Comparison of ENCODE assay signal across 17 mouse cellular contexts in the genomic region with DNA sequence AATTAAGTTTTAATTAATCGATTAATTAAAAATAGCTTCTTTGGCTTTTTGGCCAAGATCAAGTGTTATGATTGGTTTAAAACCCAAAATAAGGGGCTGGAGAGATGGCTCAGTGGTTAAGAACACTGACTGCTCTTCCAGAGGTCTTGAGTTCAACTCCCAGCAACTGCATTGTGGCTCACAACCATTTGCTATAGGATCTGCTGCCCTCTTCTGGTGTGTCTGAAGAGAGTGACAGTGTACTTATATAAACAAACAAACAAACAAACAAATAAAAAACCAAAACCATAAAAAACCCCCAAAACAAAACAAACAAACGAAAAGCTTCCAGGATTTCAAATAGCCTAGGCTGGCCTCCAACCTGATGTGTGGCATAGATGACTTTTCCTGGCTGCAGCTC. TPM values are rescaled to one million over a fixed set of nuclear protein-coding genes. Genes with fewer than 3 reads are reported as not detected.
DNase-seq lines count a peak whose midpoint lies in the region; TF ChIP-seq lines count a peak whose summit lies in the region.
"Had no signal": no experiment of that assay in that cellular context is flagged by ENCODE, and none has a peak within 500 bp of the region (broad histone marks: within the 10 kb centered on the region; RNA-seq: fewer than 3 reads in every experiment).

No protein-coding gene starts in this region.

- H3K79me2 ChIP-seq in liver, adult 2 months (ENCODE audit: control insufficient read depth, insufficient read depth, low read length), result no peaks in the 10 kb centered on the region
- H3K79me2 ChIP-seq in myocyte (ENCODE audit: control insufficient read depth, insufficient read depth), result no peaks in the 10 kb centered on the region

- no peak for DNase-seq in gastrocnemius, adult 2 months
- DNase-seq in gastrocnemius, postnatal 10 days, result no peak
- peak; percentile 53 for DNase-seq in liver, adult 2 months (ENCODE audit: extremely low read depth, low read depth, low spot score)
- no peak for DNase-seq in liver
- peak; percentile 30 for DNase-seq in c-Kit-negative CD71-positive TER-119-positive erythroid progenitor cells, embryonic 14.5 days (ENCODE audit: low read depth, low spot score)
- DNase-seq in frontal cortex, postnatal 25 days (ENCODE audit: low spot score in 2 of 2), result no peak
- DNase-seq in left cerebral cortex, adult 18-20 months (ENCODE audit: low spot score in 2 of 2), result no peak
- DNase-seq: cerebellum, postnatal 25 days; heart, adult 18-20 months; kidney, adult 8-10 months; kidney, postnatal 4 days; right cerebral cortex, postnatal 25 days had no signal

- H3K27ac ChIP-seq in gastrocnemius, adult 2 months, result peak overlapping the region; percentile 83
- H3K27ac ChIP-seq in liver, adult 2 months (replicated peaks; ENCODE audit: insufficient read depth, low read depth, low read length), result no peak overlapping the region
- H3K27ac ChIP-seq: forebrain, embryonic 15.5 days; limb, embryonic 15.5 days had no signal

- peak; percentile 47 for TF ChIP-seq CTCF in gastrocnemius, adult 2 months (IDR thresholded peaks at IDR 0.05)
- TF ChIP-seq CTCF in liver, adult 2 months (IDR thresholded peaks at IDR 0.05; ENCODE audit: low read depth, low read length), result 0 out of 2 replicates have a peak, but pooled peaks have one; percentile 12

- no peak overlapping the region for H3ac ChIP-seq in myocyte (ENCODE audit: control insufficient read depth, insufficient read length)

- H3K4me1 ChIP-seq in liver, adult 2 months (ENCODE audit: control insufficient read depth, insufficient read depth, low read length), result peaks cover 1% of the 10 kb centered on the region; the same call in 1 of the 2 replicates
- H3K4me1 ChIP-seq: limb, embryonic 15.5 days had no signal

- H3K4me2 ChIP-seq in myocyte (ENCODE audit: low read depth), result peak overlapping the region; percentile 41
- H3K4me2 ChIP-seq: forebrain, embryonic 15.5 days; hindbrain, embryonic 14.5 days; limb, embryonic 15.5 days had no signal

- H3K27me3 ChIP-seq in liver, adult 2 months (ENCODE audit: control insufficient read depth, insufficient read depth, low read length), result no peaks in the 10 kb centered on the region
- H3K27me3 ChIP-seq in myocyte (ENCODE audit: control insufficient read depth, insufficient read depth, insufficient read length), result no peaks in the 10 kb centered on the region
- H3K27me3 ChIP-seq: forebrain, embryonic 15.5 days; limb, embryonic 15.5 days had no signal

- H3K4me3 ChIP-seq in gastrocnemius, adult 2 months, result no peak overlapping the region
- H3K4me3 ChIP-seq in liver, adult 2 months (ENCODE audit: insufficient read depth, low read depth, low read length), result no peak overlapping the region
- H3K4me3 ChIP-seq in myocyte, result no peak overlapping the region
- H3K4me3 ChIP-seq: erythroblast, embryonic 14.5 days; forebrain, embryonic 15.5 days; limb, embryonic 15.5 days had no signal

- no peak overlapping the region for H3K9ac ChIP-seq in liver, adult 2 months (ENCODE audit: low read depth, low read length)
- H3K9ac ChIP-seq: forebrain, embryonic 15.5 days; hindbrain, embryonic 14.5 days; limb, embryonic 15.5 days had no signal

- intact Hi-C loops in gastrocnemius, adult 2 months (cut with DNase I), result loop anchor here (5.0 kb wide), 1 partner anchor 54 kb away; the partner anchor contains the start of gene Hectd1

- no peak for TF ChIP-seq POLR2A in liver, adult 2 months (IDR thresholded peaks at IDR 0.05; ENCODE audit: extremely low read depth, insufficient read depth, low read length)
- TF ChIP-seq POLR2A in myocyte (IDR thresholded peaks at IDR 0.05; ENCODE audit: insufficient read length, low read depth), result no peak

- H3K36me3 ChIP-seq in liver, adult 2 months (ENCODE audit: control insufficient read depth, insufficient read depth, low read length), result peaks cover 4% of the 10 kb centered on the region; the same call in 1 of the 2 replicates
- peaks cover 37% of the 10 kb centered on the region for H3K36me3 ChIP-seq in myocyte (ENCODE audit: control insufficient read depth, insufficient read depth)

- 85% methylated on average over 2 of the region's 2 CpGs for WGBS in liver, adult 2 months

TF ChIP-seq in myocyte, 11 proteins besides CTCF, POLR2A, EP300 and RAD21:
- no peak for TF ChIP-seq E2F4 (IDR thresholded peaks at IDR 0.05; ENCODE audit: insufficient read depth)
- no peak for TF ChIP-seq TCF3 (IDR thresholded peaks at IDR 0.05; ENCODE audit: insufficient read length, low read depth)
- TF ChIP-seq MYOD1 (IDR thresholded peaks at IDR 0.05; ENCODE audit: control insufficient read depth in 1 of 3, insufficient read length in 2 of 3, low read depth in 2 of 3), result no peak
- TF ChIP-seq TCF12 (IDR thresholded peaks at IDR 0.05; ENCODE audit: insufficient read depth, poor library complexity, severe bottlenecking), result no peak
- no peak for TF ChIP-seq REST (IDR thresholded peaks at IDR 0.05; ENCODE audit: insufficient read depth, insufficient read length)
- TF ChIP-seq USF1 (IDR thresholded peaks at IDR 0.05; ENCODE audit: low read depth), result no peak
- TF ChIP-seq MAX (IDR thresholded peaks at IDR 0.05; ENCODE audit: low read depth), result no peak
- no peak for TF ChIP-seq CEBPB (IDR thresholded peaks at IDR 0.05; ENCODE audit: insufficient read depth, poor library complexity, severe bottlenecking)

RNA-seq across cellular contexts. Expression of gene Hectd1, which starts 52.4 kb away (rescaled TPM):
- 100 to 1,000 TPM in 1 of 2 experiments, 10 to 100 TPM in 1; 98.6 to 100 TPM for total RNA-seq in gastrocnemius, adult 2 months (2021)
- 10 to 100 TPM; 85.6 to 90.6 TPM for total RNA-seq in gastrocnemius, postnatal 10 days (2021)
- 96.1 and 102 TPM in 2 replicates for total RNA-seq in liver, adult 2 months (2014; rRNA removed)
- polyA plus RNA-seq in liver, adult 2 months (2012; rRNA removed), result 12.1 and 15.1 TPM in 2 replicates
- 15.4 TPM for polyA plus RNA-seq in myocyte (2012; fragmentation: generic; extraction: Trizol)
- 10 to 100 TPM; 79.9 to 82.6 TPM for total RNA-seq in left cerebral cortex, adult 18-20 months (2021)

Comparison
In these comparisons a context has a peak if more than half of its experiments do, and no peak if none do; other contexts are left out.
1. DNase-seq: peak in liver, adult 2 months (single experiment) and c-Kit-negative CD71-positive TER-119-positive erythroid progenitor cells, embryonic 14.5 days (single experiment); none in gastrocnemius, adult 2 months (single experiment), gastrocnemius, postnatal 10 days (single experiment), liver (single experiment), frontal cortex, postnatal 25 days (0 of 2) and left cerebral cortex, adult 18-20 months (0 of 2).